Mouse (Mus musculus): ENCODE data around the gene Ewsr1. TPM values are rescaled to one million over a fixed set of nuclear protein-coding genes. Genes with fewer than 3 reads are reported as not detected.
A peak's percentile ranks its signal among the peaks of the same experiment; 100 is the strongest.

The Ewsr1 gene
- total RNA-seq, 2 experiments from 2014 or later: 303 to 308 TPM

GRCm38 (mm10) chr11:5062326-5062725, 36.7 kb downstream of the Ewsr1 start:
- intact Hi-C loops (cut with DNase I): loop anchor here (10.0 kb wide), 1 partner anchor 138 kb away; no protein-coding TSS in a partner anchor
- no peak for DNase-seq (ENCODE audit: extremely low spot score in 1 of 2, low spot score in 2 of 2)

- DNase-seq (ENCODE audit: extremely low spot score in 1 of 2, low spot score in 2 of 2): peak; percentile 88 to 95
- intact Hi-C loops (cut with DNase I): loop anchor here (10.0 kb wide), 1 partner anchor 137 kb away; no protein-coding TSS in a partner anchor
Measured at GRCm38 (mm10) chr11:5061413-5062139, 37.5 kb downstream of the Ewsr1 start.

GRCm38 (mm10) chr11:5060756-5061412, 38.2 kb downstream of the Ewsr1 start:
- intact Hi-C loops (cut with DNase I): loop anchor here (10.0 kb wide), 1 partner anchor 136 kb away; no protein-coding TSS in a partner anchor
- DNase-seq (ENCODE audit: extremely low spot score in 1 of 2, low spot score in 2 of 2): no peak

GRCm38 (mm10) chr11:5059704-5060156, 39.3 kb downstream of the Ewsr1 start:
- peak in 1 of 2 experiments; percentile 62 for DNase-seq (ENCODE audit: extremely low spot score in 1 of 2, low spot score in 2 of 2)
- intact Hi-C loops (cut with DNase I): loop anchor here (5.0 to 10.0 kb wide), 2 partner anchors 42 to 135 kb away; no protein-coding TSS in a partner anchor

- no peak for DNase-seq (ENCODE audit: extremely low spot score in 1 of 2, low spot score in 2 of 2)
- intact Hi-C loops (cut with DNase I): loop anchor here (5.0 kb wide), 1 partner anchor 42 kb away; no protein-coding TSS in a partner anchor
Measured at GRCm38 (mm10) chr11:5059230-5059629, 39.8 kb downstream of the Ewsr1 start.

GRCm38 (mm10) chr11:5058783-5059182, 40.3 kb downstream of the Ewsr1 start:
- intact Hi-C loops (cut with DNase I): loop anchor here (5.0 kb wide), 1 partner anchor 41 kb away; no protein-coding TSS in a partner anchor
- no peak for DNase-seq (ENCODE audit: extremely low spot score in 1 of 2, low spot score in 2 of 2)

GRCm38 (mm10) chr11:5057856-5058641, 41.0 kb downstream of the Ewsr1 start, which contains the start of gene Rasl10a:
TSS of gene Rasl10a (plus strand) at chr11:5058128.
- peak in 1 of 2 experiments; percentile 63 for DNase-seq (ENCODE audit: extremely low spot score in 1 of 2, low spot score in 2 of 2)

GRCm38 (mm10) chr11:5057541-5057855, 41.6 kb downstream of the Ewsr1 start:
- no peak for DNase-seq (ENCODE audit: extremely low spot score in 1 of 2, low spot score in 2 of 2)
- intact Hi-C loops (cut with DNase I): loop anchor here (5.0 kb wide), 1 partner anchor 40 kb away; no protein-coding TSS in a partner anchor

More at GRCm38 (mm10) chr11:5057856-5058641, 41.0 kb downstream of the Ewsr1 start, which contains the start of gene Rasl10a:
- intact Hi-C loops (cut with DNase I): loop anchor here (5.0 kb wide), 1 partner anchor 41 kb away; no protein-coding TSS in a partner anchor

- no peak for DNase-seq (ENCODE audit: extremely low spot score in 1 of 2, low spot score in 2 of 2)
- intact Hi-C loops (cut with DNase I): loop anchor here (5.0 kb wide), 1 partner anchor 40 kb away; no protein-coding TSS in a partner anchor
Measured at GRCm38 (mm10) chr11:5057064-5057463, 42.0 kb downstream of the Ewsr1 start.

- no peak for DNase-seq (ENCODE audit: extremely low spot score in 1 of 2, low spot score in 2 of 2)
- intact Hi-C loops (cut with DNase I): loop anchor here (5.0 kb wide), 1 partner anchor 39 kb away; no protein-coding TSS in a partner anchor
Measured at GRCm38 (mm10) chr11:5055945-5056938, 42.8 kb downstream of the Ewsr1 start.

- intact Hi-C loops (cut with DNase I): loop anchor here (5.0 kb wide), 1 partner anchor 38 kb away; no protein-coding TSS in a partner anchor
- no peak for DNase-seq (ENCODE audit: extremely low spot score in 1 of 2, low spot score in 2 of 2)
Measured at GRCm38 (mm10) chr11:5054874-5055273, 44.2 kb downstream of the Ewsr1 start.

GRCm38 (mm10) chr11:5054151-5054550, 44.9 kb downstream of the Ewsr1 start:
- DNase-seq (ENCODE audit: extremely low spot score in 1 of 2, low spot score in 2 of 2): no peak
- intact Hi-C loops (cut with DNase I): no loop called here

- intact Hi-C loops (cut with DNase I): no loop called here
Measured at GRCm38 (mm10) chr11:5052200-5052854, 46.7 kb downstream of the Ewsr1 start.

GRCm38 (mm10) chr11:5051629-5052028, 47.4 kb downstream of the Ewsr1 start:
- intact Hi-C loops (cut with DNase I): no loop called here
- no peak for DNase-seq (ENCODE audit: extremely low spot score in 1 of 2, low spot score in 2 of 2)

More at GRCm38 (mm10) chr11:5052200-5052854, 46.7 kb downstream of the Ewsr1 start:
- DNase-seq (ENCODE audit: extremely low spot score in 1 of 2, low spot score in 2 of 2): no peak

GRCm38 (mm10) chr11:5046321-5046926, 52.6 kb downstream of the Ewsr1 start:
- no peak for DNase-seq (ENCODE audit: extremely low spot score in 1 of 2, low spot score in 2 of 2)
- intact Hi-C loops (cut with DNase I): no loop called here

- DNase-seq (ENCODE audit: extremely low spot score in 1 of 2, low spot score in 2 of 2): no peak
- intact Hi-C loops (cut with DNase I): no loop called here
Measured at GRCm38 (mm10) chr11:5042645-5043381, 56.3 kb downstream of the Ewsr1 start.

All from left cerebral cortex, postnatal 10 days (tissue).